Mouse (Mus musculus): ENCODE data around the gene Jag2.

The Jag2 gene

DNA sequence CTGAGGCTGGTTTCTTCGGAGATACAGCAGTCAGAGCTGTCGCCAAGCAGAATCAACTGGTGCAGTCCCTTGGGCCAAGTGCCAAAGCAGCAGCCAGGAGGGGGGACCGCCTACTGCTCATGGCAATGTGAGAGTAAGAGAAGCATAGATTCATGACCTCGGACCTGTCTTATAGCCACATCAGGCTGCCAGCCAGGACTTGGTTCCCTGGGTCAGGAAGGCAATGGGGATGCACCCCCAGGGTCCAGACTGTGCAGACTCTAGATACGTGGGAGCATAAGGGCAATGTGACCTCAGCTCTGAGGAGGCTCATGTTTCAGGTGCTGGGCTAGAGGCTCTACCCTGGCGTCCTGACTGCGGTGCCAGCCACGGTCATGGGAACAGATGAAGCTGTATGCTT is 25.6 kb downstream of the Jag2 start:
- no peak for DNase-seq (ENCODE audit: low read depth, low spot score)

DNA sequence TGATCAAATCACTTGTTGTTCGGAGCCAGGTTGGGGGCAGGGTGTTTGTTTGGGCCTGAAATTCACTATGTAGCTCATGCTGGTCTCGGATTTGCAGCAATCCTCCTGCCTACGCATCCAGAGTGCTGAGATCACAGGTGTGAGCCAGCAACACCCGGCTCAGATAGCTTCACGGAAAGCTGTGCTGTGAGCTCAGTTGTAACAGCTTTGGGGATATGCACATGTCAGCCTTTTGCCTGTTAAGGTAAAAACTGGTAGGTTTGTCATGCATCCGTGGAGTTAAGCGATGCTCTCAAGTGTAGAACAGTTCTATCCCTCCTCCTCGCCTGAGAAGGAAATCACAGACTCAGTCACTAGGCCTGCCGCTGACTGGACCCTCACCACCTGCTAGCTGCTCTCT is 28.9 kb downstream of the Jag2 start:
- no peak for DNase-seq (ENCODE audit: low read depth, low spot score)

DNA sequence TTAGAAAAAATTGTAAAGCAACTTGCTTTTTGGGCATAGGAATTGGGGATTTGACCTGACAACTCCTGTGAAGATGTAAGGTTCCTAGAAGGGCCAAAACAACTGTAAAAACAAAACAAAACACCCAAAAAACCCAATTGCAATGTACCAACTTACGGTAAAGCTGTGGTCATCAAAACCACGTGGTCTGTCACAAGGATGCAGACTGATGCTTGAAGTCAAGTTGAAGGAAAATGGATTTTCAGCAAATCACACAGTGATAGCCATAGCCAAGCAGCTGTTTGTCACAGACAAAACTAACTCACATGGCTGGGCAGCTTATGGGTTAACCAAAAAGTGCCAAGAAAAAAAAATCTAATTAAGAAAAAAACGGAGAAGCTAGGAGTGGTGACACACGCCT is 30.6 kb downstream of the Jag2 start:
- no peak for DNase-seq (ENCODE audit: low read depth, low spot score)

DNA sequence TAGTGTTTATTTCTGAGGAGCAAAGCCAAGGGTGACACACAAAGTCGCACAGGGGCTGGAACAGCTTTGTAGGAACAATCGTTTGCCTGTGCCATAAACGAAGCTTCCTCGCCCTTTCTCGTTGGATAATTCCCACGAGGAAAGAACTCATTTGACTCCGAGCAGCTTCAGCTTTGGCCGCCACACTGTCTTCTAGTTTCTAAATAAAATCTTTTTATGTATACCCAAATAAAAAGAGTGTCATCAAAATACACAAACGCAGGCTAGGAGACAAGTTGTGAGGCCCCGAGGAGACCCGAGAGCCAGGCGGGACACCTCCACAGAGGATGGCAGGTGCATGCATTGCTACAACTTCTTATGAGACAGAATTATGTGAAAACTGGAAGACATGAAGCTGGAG is 31.2 kb downstream of the Jag2 start:
- no peak for DNase-seq (ENCODE audit: low read depth, low spot score)

DNA sequence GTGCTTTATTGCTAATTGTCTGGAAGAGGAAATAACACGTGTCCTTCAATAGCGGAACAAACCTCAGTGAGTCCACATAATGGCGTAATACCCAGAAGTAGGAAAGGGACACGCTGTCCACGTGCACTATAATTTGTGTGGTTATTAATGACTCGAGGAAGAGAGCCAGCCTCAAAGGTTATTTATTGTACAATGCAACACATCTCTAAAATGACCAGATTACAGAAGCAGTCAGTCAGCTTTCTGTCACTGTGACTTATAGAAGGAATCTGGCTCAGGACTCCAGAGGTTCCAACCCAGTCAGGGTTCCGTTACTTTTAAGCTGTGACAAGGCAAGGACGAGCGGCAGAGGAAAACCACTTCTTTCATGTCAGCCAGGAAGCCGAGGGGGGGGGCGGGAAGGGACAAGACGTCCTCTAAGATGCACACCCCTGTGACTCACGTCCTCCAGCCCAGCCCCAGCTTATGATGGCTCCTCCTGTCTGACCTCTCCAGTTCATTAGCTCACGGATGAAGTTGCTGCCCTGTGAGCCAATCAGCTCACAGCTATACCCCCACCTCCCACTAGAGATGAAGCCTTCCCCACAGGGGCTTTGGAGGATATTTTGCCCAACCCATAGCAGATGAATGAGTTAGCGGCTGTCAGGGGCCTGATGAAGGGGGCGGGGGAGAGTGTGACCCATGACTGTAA is 31.9 kb downstream of the Jag2 start:
- no peak for DNase-seq (ENCODE audit: low read depth, low spot score)

DNA sequence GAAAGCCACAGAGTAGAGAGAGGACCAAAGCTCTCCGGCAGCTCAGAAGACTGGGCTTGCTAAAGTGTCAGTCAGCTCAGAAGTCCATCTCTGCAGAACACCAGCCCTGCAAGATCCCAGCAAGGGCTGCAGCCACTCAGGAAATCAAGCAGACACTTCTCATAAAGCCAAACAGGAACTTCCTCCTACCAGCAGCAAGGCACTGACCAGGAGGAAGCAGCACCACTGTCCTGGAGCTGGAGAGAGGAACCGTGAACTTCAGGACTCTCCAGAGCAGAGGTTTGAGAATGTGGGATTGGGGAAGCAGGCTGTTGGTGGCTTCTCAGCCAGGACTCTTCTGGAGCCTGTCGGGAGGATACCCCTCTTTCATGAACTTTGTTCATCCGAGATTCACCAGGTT is 34.6 kb downstream of the Jag2 start:
- no peak for DNase-seq (ENCODE audit: low read depth, low spot score)

DNA sequence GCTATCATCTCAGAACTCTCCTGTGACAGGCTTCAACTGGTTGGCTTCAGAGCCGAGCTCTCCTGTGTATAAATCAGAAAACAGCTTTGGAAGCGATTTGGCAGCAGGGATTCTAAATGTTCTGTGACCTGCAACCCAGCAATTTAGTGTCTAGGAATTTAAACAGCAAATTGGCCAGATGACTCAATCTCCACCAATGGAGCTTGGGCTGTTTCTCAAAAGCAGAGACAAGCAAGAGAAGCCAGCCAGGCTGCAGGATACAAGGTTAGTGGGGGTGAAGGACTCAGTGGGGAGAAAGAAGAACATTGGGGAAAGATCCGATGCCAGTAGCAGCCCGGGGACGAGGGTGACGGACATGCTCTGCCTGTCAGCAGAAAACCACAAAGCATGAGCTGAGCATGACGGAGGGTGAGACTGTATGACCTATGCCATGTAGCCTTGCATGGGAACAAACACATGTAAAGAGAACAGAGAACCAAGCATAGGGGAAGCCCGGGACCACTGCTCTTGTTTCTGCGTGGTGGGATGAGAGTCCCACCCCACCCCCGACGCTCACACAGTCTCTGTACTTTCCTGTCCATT is 35.2 kb downstream of the Jag2 start:
- no peak for DNase-seq (ENCODE audit: low read depth, low spot score)

DNA sequence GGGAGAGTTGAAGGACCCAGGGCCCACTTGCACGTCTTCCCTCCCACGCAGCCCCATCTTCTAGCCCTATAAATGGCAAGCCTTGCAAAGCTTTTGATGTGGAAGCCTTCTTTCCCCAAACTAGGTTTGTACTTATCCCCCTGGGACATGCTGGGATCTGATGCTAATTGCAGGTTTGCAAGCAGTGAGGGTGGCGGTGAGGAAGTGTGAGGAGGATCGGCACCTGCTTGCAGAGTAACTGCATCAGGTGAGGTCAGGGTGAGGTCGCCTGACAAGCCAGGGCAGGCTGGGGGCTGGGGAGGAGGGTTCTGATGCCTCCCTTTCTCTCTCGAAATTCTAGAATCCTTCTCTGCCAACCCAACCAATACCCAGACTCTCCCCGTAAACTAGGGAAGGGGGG is 44.1 kb downstream of the Jag2 start:
- DNase-seq (ENCODE audit: low read depth, low spot score): no peak

DNA sequence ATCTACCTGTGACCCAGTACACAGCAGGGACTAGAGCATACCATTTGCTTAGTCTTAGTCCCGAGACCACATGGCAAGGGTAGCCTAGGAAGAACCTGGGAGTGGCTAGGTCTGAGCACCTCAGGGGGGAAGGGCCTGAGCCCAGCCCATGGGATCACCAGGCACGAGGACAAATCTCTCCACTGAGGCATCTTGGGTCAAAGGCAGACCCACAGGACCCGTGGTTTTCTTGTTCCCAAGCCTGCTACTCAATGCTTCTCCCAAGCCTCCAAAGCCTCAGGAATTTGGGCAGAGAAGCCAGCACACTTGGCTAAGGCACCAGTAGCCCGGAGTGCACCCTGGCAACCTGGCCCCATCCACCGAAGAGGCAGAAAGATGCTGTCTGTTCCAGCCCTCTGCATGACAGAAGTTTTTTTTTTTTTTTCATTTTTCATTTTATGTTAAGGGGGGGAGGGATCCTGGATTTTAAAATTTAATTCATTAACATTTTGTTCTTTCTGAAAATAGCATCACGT is 48.2 kb downstream of the Jag2 start:
- DNase-seq (ENCODE audit: low read depth, low spot score): no peak

DNA sequence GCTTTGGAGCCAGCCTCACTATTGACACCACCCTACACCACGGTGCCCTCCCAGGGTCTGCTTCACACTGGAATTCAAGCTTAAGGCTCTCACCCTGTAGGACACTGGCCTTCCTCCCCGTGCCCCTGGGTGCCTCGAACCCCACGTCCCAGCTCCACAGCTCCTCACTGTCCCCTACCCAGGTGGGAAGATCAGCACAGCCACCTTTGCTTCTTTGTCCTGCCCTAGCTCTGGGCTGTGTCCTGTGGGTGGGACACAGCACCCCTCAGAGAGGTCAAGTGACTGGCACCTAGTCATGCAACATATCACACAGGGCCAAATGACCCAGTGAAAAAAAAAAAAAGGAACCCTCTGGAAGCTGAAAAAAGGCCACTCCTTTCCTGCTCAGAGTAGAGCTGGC is 48.9 kb downstream of the Jag2 start:
- DNase-seq (ENCODE audit: low read depth, low spot score): no peak

DNA sequence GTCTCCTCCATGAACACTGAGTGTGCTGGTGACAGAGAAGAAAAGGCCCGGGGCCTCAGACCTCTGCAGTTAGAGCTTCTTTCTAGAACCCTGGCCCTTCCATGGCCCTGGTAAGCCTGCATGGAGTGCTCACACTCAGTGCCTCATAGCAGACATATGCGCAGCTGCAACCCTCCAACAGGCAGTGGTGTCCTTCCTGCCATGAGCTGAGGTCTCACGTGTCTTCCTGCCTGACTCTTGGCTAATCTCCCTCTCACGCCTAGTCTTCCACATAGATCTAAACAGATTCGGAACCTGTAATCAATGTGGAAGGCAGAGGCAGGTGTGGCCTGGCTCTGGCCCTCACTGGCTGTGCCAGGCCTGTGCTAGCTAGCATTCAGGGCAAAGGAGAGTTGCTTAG is 49.8 kb downstream of the Jag2 start:
- no peak for DNase-seq (ENCODE audit: low read depth, low spot score)

DNA sequence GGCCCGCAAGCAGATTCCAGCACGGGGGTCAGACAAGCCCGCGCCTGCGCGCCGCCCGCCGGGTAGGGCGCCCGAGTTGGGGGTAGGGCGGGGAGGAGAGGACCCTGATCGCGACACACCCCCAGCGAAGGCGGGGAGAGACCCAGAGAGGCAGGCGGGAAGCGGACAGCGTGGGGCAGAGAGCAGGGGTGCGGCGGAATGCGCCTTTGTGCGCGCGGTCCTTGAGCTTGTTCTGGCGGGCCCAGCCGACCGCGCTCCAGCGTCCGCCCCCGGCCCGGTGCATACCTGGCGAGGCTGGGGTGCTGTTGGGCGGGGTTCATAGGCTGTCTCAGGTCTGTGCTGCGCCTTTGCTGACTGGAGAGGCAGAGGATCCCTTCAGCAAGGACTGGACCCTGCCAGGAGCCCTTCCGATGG is 52.0 kb downstream of the Jag2 start:
- no peak for DNase-seq (ENCODE audit: low read depth, low spot score)

DNA sequence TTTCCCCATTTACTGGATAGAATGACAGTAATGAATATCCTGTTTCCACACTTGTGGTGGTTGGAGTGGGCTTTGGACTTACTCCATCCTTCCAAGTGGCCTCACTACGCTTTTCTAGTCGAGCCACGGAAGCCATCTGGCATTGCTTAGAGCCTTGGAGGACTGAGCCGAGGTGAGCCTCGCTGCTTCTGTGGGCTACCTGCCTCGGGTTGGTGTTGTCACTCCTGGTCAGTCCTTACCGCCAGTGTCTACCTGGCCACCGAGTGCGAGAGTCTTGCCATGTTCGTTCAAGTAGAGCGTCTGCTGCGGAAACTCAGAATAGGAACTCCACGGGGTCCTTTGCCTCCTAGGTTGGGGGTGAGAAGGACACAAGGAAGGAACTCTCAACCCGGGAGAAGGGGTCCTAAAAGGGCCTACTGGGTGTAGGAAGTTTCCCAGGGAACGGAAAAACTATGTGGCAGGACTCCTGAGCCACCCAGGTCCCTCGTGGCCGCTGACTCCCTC is 52.5 kb downstream of the Jag2 start:
- no peak for DNase-seq (ENCODE audit: low read depth, low spot score)

DNA sequence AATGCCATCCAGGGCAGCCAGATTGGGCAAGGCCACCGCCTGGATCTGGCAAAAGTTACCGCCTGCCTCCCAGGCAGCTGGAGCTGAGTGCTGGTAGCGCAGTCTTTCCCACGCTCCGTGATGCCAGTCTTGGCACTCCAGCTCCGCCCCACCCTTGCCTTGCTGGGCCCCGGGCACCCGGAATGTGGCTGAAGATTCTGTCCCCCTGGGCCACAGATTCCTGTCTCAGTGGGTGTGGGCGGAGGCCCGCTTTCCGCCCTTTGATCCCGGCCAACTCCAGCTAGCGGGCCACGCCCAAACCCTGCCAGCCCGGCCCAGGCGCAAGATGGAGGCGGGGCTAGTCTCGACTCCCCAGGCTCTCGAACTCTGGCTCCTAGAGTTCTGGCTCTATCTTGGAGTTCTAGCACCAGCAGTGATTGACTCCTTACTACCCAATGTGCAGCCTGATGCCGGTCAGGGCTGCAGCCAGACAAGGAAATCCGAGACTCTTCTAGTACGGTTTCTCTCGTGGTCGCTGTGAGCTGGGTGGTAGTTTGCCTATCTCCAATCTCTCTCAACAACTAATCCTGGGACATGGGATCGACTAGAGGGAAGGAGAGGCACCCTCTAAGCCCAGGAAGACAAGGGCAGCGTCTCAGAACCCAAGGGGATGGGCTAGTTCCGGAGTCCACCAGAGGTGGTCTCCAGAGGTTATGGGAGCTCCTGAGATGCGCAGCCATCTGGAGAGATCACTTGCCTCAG is 53.1 kb downstream of the Jag2 start:
- no peak for DNase-seq (ENCODE audit: low read depth, low spot score)

DNA sequence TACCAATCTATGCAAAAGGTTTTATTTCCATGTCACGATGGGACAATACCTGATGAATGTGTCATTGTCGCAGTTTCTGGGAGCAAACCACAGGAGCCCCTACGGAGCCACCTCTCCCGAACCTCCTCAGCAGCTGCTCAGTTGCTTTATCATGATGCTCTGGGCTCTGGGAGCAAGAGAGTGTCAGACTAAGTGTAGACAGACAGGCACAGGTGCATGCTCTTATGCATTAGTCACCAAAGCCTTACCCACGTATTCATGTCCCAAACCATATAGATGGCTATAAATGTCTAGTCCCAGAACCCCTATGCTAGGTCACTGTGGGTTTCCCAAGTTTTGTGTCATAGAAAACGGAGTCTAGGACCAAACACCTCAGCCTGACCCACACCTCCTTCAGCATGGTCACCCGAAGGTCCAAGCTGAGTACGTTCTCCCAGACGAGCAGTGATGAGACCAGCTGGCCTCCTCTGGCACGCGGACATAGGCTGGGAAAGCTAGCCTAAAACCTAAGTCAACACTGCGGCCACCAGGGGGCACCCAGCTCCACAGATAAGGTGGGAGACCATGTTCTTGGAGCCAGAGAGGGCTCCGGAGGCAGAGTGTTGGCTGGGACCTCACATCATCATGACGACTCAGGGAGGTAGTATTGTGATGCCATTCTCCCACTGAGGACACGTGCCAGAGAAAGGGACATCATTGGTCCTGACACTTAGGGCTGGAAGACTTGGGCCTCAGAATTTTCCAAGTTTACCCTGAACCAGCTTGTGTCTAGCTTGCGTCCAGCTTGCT is 54.2 kb downstream of the Jag2 start:
- peak; percentile 80 for DNase-seq (ENCODE audit: low read depth, low spot score)

DNA sequence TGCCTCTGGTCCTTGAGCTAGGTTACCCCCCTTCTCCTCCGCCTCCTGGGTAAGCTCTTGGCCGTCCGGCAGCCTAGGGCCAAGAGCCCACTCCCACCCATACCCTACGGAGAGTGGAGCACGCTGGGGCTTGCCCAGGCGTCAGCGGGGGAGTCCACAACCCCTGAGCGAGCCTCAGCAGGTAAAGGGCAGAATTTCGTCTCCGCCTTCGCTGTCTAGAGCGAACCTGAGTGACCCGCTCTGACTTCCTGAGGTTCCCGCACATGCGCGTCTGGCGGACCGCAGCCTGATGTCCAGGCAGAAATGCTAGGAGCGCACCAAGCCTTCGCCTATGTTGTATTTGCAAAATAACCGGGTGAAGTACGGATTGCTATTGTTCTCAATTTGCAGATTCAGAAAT is 55.4 kb downstream of the Jag2 start:
- no peak for DNase-seq (ENCODE audit: low read depth, low spot score)

DNA sequence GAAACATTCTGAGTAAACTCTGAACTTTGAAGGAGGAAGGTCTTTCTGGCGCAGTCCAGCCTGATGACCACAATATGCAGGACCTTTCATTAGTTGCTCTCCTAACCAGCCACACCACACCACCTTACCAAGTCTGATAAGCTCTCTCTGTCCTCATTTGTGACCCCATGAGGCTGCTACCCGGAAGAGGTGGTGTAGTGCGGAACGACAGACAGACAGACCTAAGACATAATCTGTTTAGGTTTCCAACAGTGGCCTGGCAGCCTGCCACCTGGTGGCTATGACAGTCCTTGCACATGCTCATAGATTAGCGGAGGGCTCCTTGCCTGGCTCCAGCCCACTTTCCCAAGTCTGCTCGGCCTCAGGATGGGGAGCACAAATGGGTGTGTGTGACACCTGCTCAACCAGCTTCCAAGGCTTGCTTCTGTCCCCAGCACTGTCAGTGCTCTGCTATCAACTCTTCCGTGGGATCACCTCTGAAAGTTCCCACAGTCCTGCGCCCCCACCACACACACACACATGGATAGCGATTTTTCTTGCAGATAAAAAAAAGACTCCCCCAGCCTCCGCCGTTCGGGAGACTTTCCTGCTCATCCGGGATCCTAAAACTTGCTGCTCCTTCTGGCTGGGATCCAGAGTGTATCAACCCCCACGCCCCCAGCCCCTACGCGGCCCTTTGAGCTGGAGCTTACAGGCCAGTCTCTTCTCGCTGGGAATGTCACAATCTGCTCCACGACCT is 56.0 kb downstream of the Jag2 start:
- DNase-seq (ENCODE audit: low read depth, low spot score): peak; percentile 53

DNA sequence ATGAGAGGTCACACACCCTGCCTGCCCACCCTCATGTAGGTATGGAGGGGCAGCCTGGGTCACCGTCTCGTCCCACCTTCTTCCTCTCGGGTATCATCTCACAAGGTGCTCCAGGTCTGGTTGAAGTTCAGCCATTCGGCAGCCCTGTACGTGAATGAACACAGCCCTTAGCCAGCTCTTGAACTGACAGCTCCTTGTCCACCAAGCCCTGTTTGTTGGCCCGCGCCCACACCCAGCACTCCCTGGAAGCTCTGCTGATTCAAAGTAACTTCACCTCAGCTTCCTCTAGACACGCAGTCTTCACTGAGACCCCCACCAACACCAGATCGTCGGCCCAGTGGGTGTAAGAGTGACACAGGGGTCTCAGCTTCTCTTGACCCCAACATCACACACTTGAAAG is 56.6 kb downstream of the Jag2 start:
- no peak for DNase-seq (ENCODE audit: low read depth, low spot score)

DNA sequence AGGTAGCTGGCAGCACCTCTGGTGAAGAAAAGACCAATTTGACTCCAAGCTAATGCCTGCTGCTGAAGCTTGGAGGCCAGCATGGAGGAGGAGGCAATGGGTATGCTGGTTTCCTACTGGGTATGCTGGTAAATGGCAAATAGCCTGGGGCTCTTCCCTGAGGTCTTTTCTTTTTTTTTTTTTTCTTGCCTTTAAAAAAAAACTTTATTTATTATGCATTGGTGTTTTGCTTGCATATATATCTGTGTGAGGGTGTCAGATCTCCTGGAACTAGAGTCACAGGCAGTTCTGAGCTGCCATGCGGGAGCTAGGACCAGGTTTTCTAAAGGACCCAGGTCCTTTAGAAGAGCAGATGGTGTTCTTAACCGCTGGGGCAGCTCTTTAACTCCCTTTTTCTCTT is 58.3 kb downstream of the Jag2 start:
- no peak for DNase-seq (ENCODE audit: low read depth, low spot score)

DNA sequence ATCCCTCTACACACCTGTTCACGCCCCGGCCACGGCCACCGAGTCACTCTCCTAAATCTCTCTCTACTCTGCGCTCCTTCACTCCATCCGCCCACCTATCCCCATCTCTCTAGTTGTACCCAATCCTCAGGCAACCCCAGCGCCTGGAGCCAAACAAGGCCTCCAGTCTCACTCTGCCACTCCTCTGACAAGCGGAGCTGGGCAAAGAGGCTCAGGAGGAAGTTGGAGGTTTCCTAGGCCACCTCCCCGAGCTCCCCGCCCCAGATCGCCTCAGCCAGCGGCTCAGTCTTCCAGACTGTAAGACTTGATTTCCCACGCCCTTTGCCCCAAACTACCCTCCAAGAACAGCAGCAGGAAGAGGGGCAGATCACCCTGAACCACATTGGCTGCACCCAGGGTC is 58.8 kb downstream of the Jag2 start:
- DNase-seq (ENCODE audit: low read depth, low spot score): no peak

DNA sequence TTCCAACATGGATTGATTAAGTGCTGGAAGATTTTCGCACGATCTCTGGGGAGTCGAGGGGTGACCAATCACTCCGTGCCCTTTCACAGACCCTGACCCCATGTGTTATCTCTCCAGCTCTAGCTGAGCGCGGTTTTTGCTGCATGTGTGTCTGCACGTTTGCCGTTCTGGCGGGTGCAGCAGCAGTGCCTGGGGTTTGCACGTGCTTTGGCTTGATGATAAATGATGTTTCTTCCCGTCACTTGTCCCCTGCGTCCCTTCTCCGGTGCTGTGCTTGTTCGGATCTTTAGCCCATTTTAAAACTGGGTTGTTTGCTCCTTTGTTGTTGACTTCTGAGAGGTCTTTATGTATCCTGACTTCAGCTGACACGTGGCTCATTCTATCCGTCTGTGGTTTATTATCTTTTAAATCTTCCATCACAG is 59.8 kb downstream of the Jag2 start:
- no peak for DNase-seq (ENCODE audit: low read depth, low spot score)

Measured in embryo, embryonic 11.5 days (tissue).